Mouse (Mus musculus) erythroblast, embryonic 14.5 days (primary cell): Measurements from ENCODE around the gene Sox5.

Experiments
- GATA1 ChIP-seq: IDR thresholded peaks from 2 replicates; pipeline ENCODE4 v1.6.1; 2012; ENCODE audit warnings: low read length, inconsistent platforms, mixed read lengths
- TAL1 ChIP-seq: IDR thresholded peaks from 3 replicates; pipeline ENCODE4 v1.6.1; 2012; ENCODE audit warnings: low read length, inconsistent platforms, mixed read lengths

DNA sequence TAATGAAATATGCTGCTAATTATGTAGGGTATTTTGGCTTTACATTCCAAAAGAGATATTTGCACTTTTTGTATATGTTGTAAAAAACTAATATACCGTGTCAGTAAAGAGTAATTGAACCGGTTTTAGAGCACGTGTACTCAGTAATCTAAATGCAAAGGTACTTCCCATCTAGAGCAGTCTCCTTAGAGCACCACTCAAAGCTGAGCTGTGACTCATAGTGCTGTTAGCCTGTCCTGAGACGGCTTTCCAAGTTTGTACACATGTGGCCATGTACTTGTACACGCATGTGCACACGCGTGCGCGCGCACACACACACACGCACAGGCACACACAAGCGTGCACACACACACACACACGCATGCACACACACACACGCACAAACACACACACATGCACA, 25.3 kb downstream of the Sox5 start:
- TF ChIP-seq GATA1 = no peak
- no peak for TF ChIP-seq TAL1
